Mouse (Mus musculus): ENCODE results near the gene Cyp3a13. TPM values are rescaled to one million over a fixed set of nuclear protein-coding genes. Genes with fewer than 3 reads are reported as not detected.
"Not testable (repeated sequence)": the region's sequence is repeated elsewhere in the genome, so short reads cannot be mapped to it uniquely, and the experiment has no call there.

The Cyp3a13 gene
- polyA plus RNA-seq, 1 experiment from 2014 or later: not detected

DNA sequence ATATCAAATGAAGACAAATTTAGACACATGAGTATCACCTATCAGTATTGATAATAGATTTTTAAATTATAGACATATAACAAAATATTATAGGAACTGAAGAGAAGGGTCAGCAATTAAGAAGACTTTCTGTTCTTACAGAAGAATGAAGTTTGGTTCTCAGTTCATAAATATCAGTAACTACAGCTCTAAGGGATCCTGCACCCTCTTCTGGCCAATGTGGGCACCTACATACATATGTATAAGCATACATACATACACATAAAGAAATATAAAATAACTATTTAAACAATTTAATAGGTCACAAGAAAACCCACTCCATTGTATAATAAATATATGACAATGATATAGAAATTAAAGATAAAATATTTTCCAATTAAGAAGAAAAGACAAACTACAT is 6.9 kb downstream of the Cyp3a13 start:
- Histone ChIP-seq H3K9me3 (no peaks in the 10 kb centered on the region), H3K4me2 (no peak overlapping the region), H3K36me3 (no peaks in the 10 kb centered on the region), H3K4me1 (replicated peaks) (no peaks in the 10 kb centered on the region), H3K9ac (no peak overlapping the region), H3K4me3 (no peak overlapping the region), H3K27me3 (no peaks in the 10 kb centered on the region), H3K27ac (no peak overlapping the region)
- ATAC-seq (ENCODE audit: low FRiP score): no peak

DNA sequence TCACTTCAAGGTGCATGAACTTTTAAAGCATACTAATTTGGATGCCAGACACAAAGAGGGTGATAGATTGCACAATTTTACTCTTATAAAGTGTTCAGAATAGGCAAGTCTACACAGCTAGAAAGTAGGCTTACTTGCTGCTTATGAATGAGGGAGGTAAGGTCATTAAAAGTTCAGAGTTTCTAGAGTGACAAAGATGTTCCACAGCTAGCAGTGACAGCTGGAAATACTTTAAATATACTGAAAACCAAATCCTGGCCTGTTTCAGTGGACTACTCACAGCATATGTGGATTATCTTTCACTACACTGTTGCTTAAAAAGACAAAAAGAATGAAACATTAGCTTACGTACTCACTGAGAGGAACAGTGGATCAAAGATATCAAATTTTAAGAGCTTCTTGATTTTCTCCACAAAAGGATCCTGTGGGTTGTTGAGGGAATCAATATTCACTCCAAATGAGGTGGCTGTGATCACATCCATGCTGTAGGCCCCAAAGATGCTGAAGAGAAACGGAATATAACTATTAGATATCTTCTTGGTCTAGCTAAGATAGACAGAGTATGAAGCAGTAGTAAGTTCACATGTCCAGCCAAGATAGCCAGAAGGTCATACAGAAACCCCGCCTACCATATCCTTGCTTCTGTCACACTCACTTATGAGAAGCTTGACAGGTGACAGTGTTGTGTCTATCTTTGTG is 11.7 kb downstream of the Cyp3a13 start:
- Histone ChIP-seq H3K27ac (no peak overlapping the region), H3K27me3 (no peaks in the 10 kb centered on the region), H3K4me2 (no peak overlapping the region), H3K9me3 (no peaks in the 10 kb centered on the region), H3K36me3 (no peaks in the 10 kb centered on the region), H3K9ac (no peak overlapping the region), H3K4me1 (replicated peaks) (no peaks in the 10 kb centered on the region), H3K4me3 (no peak overlapping the region)
- ATAC-seq (ENCODE audit: low FRiP score): no peak
- whole genome bisulfite sequencing: 93% methylated on average over 3 of the region's 3 CpGs

DNA sequence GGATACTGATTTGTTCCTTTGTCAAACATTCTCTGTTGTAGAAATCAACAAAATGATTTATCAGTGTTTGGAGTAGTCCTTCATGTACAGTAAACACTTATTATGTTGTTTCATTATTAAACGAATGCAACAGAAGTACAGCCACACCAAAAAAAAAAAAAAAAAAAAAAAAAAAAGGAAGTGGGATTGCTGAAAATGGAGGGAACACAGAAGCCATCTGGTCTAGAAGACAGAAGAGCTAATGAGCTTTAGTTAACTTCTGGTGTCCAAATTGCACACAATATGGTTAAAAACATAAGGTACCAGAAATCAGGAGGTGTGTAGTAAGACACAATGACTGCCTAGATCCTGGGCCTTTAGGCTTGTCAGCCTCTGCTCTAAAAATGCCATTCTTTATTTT is 23.6 kb downstream of the Cyp3a13 start:
- H3K36me3 ChIP-seq: no peaks in the 10 kb centered on the region
- H3K4me1 ChIP-seq (replicated peaks): no peaks in the 10 kb centered on the region
- H3K27ac ChIP-seq: no peak overlapping the region
- H3K9me3 ChIP-seq: no peaks in the 10 kb centered on the region
- H3K4me3 ChIP-seq: no peak overlapping the region
- 85% methylated on average over 1 of the region's 1 CpGs for WGBS
- no peak overlapping the region for H3K9ac ChIP-seq
- no peak for ATAC-seq (ENCODE audit: low FRiP score)
- no peak overlapping the region for H3K4me2 ChIP-seq
- H3K27me3 ChIP-seq: no peaks in the 10 kb centered on the region

DNA sequence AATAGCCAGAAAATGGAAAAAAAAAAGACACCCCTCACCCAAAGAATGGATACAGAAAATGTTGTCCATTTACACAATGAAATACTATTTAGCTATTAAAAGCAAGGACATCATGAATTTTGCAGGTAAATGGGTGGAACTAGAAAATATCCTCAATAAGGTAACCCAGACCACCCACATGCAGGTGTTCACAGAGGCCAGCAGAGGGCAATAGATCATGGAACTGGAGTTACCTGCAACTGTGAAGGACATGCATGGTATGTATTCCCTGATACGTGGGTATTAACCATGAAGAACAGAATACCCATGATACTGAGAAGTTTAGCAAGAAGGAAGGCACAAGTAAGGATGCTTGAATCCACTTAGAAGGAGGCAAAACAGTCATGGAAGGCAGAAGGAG is 28.5 kb downstream of the Cyp3a13 start:
- 72% methylated on average over 1 of the region's 1 CpGs for WGBS
- no peak overlapping the region for H3K4me3 ChIP-seq
- H3K9ac ChIP-seq: no peak overlapping the region
- peaks cover 3% of the 10 kb centered on the region; the same call in 1 of the 2 replicates for H3K27me3 ChIP-seq
- H3K4me1 ChIP-seq (replicated peaks): no peaks in the 10 kb centered on the region
- no peak overlapping the region for H3K27ac ChIP-seq
- no peaks in the 10 kb centered on the region for H3K9me3 ChIP-seq
- ATAC-seq (ENCODE audit: low FRiP score): no peak
- H3K4me2 ChIP-seq: no peak overlapping the region
- H3K36me3 ChIP-seq: no peaks in the 10 kb centered on the region

DNA sequence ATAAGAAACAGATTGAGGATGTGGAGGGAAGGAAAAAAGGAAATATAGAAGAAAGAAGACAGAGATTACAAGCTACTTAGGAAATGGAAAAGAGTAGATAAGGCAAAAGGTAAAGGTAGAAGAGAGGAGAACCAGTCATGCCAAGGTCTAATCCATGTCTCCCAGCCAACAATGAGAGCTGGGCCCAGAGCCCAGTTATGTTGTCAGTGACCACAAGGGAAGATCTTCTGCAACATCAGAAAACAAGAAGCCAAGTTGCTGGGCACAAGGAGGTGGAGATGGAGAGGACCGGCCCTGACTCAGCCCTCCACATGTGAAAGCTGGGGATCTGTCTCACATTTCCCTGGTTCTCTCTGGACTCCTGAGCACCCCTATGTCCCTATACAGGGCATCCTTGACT is 33.8 kb downstream of the Cyp3a13 start:
- H3K4me2 ChIP-seq: no peak overlapping the region
- H3K36me3 ChIP-seq: no peaks in the 10 kb centered on the region
- ATAC-seq (ENCODE audit: low FRiP score): no peak
- H3K4me3 ChIP-seq: no peak overlapping the region
- H3K27me3 ChIP-seq: peaks cover 3% of the 10 kb centered on the region; the same call in 1 of the 2 replicates
- H3K4me1 ChIP-seq (replicated peaks): no peaks in the 10 kb centered on the region
- H3K9ac ChIP-seq: no peak overlapping the region
- no peak overlapping the region for H3K27ac ChIP-seq
- H3K9me3 ChIP-seq: no peaks in the 10 kb centered on the region
- WGBS: 82% methylated on average over 1 of the region's 1 CpGs

DNA sequence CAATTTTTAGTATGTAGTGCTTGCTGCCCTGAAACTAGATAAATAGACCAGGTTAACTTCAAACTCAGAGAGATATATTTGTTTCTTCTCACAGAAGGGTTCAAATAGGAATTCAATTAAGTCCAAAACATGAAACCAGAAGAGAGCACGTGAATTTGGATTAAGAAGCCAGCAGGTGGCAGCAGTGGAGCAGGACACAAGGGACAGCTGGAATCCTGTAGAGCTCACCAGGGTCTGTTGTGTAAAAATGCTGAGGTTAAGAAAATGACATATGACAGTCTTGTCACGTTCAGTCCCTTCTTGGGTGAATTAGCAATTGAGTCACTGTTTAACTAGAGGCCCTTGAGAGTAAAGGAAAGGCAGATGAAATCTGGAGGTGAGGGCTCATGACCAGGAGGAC is 35.5 kb downstream of the Cyp3a13 start:
- no peak overlapping the region for H3K9ac ChIP-seq
- no peaks in the 10 kb centered on the region for H3K36me3 ChIP-seq
- no peaks in the 10 kb centered on the region for H3K9me3 ChIP-seq
- H3K4me1 ChIP-seq (replicated peaks): no peaks in the 10 kb centered on the region
- H3K27ac ChIP-seq: no peak overlapping the region
- H3K27me3 ChIP-seq: peaks cover 3% of the 10 kb centered on the region; the same call in 1 of the 2 replicates
- no peak for ATAC-seq (ENCODE audit: low FRiP score)
- no peak overlapping the region for H3K4me2 ChIP-seq
- no peak overlapping the region for H3K4me3 ChIP-seq
- WGBS: 19% methylated on average over 2 of the region's 2 CpGs

DNA sequence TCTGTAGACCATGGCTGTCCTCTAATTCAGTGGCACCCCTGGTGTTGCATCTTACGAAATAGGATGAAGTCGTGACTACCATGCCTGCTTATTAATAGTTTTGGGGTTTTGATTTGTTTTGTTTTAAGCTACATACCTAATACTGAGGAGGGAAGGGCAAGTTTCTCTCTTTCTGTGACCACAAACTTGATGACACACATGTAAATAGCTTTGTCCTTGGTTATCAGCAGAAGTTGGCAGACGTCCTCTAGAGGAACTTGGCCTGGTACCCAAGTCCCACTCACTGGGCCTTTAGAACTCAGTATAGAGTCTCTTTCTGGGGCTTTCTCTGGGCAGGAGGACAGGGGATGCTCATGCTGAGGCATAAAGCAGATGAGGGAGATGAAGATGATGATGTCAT is 38.1 kb downstream of the Cyp3a13 start:
- no peak overlapping the region for H3K27ac ChIP-seq
- no peaks in the 10 kb centered on the region for H3K9me3 ChIP-seq
- 91% methylated on average over 3 of the region's 3 CpGs for whole genome bisulfite sequencing

DNA sequence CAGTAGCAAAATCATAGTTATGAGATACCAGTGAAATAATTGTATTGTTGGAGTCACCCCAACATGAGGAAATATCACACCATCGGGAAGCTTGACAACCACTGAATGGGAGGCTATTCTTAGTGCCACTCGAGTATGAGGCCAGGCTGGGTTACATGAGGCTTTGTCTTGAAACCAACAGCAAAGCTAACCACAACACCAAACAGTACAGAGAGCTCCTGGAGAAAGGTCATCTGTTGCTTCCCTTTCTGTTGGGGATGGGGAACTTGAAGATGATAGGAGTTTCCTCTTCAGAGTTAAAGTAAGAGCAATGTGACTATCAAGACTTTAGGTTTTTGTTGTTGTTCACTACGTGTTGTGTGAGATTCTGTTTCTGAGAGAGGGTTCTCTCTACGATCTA is 38.5 kb downstream of the Cyp3a13 start:
- no peaks in the 10 kb centered on the region for H3K9me3 ChIP-seq
- H3K36me3 ChIP-seq: no peaks in the 10 kb centered on the region
- 88% methylated on average over 4 of the region's 4 CpGs for WGBS
- no peak overlapping the region for H3K27ac ChIP-seq
- ATAC-seq (ENCODE audit: low FRiP score): no peak
- H3K4me3 ChIP-seq: no peak overlapping the region
- no peak overlapping the region for H3K9ac ChIP-seq
- no peaks in the 10 kb centered on the region for H3K4me1 ChIP-seq (replicated peaks)
- no peak overlapping the region for H3K4me2 ChIP-seq
- H3K27me3 ChIP-seq: no peaks in the 10 kb centered on the region; the same call in 1 of the 2 replicates

More for the DNA sequence above, 38.1 kb downstream of the Cyp3a13 start:
- H3K36me3 ChIP-seq: no peaks in the 10 kb centered on the region
- H3K4me3 ChIP-seq: no peak overlapping the region
- H3K9ac ChIP-seq: no peak overlapping the region
- no peaks in the 10 kb centered on the region for H3K4me1 ChIP-seq (replicated peaks)
- H3K27me3 ChIP-seq: no peaks in the 10 kb centered on the region; the same call in 1 of the 2 replicates
- no peak overlapping the region for H3K4me2 ChIP-seq
- no peak for ATAC-seq (ENCODE audit: low FRiP score)

DNA sequence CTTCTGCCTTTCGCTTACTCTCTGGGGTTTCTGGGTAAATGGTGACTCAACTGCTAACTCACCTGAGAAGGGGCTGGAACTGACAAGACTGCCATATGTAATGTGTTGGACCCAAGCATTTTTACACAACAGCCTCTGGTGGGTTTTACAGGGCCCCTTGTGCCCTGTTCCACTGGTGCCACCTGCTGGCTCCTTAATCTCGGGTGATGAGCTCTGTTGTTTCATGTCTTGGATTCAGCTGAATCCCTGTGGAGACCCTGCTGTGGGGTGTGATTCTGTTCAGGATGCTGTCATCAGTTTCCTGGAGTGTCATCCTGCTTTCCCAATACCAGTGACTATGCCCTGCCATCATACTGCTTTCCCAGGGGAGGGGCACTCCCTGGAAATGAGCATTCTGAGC is 43.6 kb downstream of the Cyp3a13 start:
- H3K9ac ChIP-seq: no peak overlapping the region
- ATAC-seq (ENCODE audit: low FRiP score): no peak
- H3K36me3 ChIP-seq: no peaks in the 10 kb centered on the region
- WGBS: 65% methylated on average over 2 of the region's 2 CpGs
- H3K4me2 ChIP-seq: no peak overlapping the region
- no peaks in the 10 kb centered on the region for H3K4me1 ChIP-seq (replicated peaks)
- no peaks in the 10 kb centered on the region for H3K27me3 ChIP-seq
- no peak overlapping the region for H3K27ac ChIP-seq
- H3K4me3 ChIP-seq: no peak overlapping the region
- H3K9me3 ChIP-seq: no peaks in the 10 kb centered on the region

DNA sequence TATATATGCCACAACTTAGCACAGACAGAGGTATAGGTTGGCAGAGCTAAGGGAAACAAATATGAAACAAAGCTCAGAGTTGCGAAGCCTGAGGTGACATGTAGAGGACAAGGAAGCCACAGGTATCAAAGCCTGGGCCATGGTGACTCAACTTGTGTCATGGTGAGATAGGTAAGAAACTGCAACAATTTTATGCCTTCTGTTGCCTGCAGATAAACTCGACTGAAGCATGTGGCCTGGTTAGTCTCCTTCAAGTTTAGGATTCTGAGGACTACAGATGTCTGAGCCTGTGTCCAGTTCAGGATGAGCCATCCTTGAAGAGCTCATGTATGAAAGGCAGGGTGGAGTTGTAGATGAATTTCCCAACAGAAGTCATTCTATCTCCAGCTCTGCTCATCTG is 46.4 kb downstream of the Cyp3a13 start:
- Histone ChIP-seq H3K36me3 (no peaks in the 10 kb centered on the region), H3K9me3 (no peaks in the 10 kb centered on the region), H3K4me1 (replicated peaks) (no peaks in the 10 kb centered on the region), H3K4me3 (no peak overlapping the region), H3K27me3 (no peaks in the 10 kb centered on the region), H3K4me2 (no peak overlapping the region), H3K9ac (no peak overlapping the region), H3K27ac (no peak overlapping the region)
- no peak for ATAC-seq (ENCODE audit: low FRiP score)
- WGBS: 88% methylated on average over 2 of the region's 2 CpGs

DNA sequence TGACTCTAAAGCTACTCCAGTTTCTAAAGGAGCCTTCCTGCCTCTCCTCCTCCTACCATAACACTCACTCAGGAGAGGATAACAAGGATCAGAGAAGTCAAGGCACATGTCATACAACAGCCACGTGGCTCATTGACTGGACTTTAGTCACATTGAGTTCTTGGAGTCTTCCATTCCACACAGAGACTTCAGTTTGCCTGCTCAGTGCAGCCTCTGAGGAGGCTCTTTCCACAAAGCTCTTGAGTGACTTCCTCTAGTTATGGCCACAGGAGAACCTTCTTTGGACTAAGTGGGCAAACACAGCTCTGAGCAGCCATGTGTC is 49.1 kb downstream of the Cyp3a13 start:
- H3K27ac ChIP-seq; ATAC-seq (ENCODE audit: low FRiP score); H3K9ac ChIP-seq; H3K36me3 ChIP-seq; H3K4me1 ChIP-seq (replicated peaks); H3K4me2 ChIP-seq; H3K27me3 ChIP-seq; H3K4me3 ChIP-seq; H3K9me3 ChIP-seq: not testable (repeated sequence)
- WGBS: 47% methylated on average over 1 of the region's 1 CpGs

DNA sequence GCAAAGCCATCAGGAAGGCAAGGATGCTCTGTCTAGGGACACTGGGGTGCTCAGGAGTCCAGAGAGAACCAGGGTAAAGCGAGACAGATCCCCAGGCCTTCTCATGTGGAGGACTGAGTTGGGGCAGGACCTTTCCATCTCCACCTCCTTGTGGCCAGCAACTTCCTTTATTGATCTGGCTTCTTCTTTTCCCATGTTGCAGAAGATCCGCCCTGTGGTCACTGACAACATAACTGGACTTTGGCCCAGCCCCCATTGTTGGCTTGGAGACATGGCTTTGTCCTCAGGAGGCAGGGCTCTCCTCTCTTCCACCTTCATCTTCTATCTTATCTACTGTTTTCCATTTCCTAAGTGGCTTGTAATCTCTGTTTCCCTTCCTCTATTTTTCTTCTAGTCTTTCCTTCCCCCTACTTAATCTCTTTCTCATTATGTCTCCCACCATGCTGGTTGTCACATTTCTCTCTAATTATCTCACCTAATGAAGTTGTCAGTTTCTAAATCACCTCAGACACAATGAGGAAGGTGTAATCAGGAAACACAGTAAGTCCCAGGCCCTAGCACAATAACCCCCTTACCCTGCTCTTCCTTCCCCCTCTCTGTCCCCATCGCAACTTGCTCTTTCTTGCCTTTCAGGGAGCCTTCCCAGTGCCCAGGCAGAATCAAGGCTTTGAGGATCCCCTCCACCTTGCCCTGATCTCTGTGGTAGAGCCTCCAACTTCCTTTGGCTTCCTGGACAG is 49.6 kb downstream of the Cyp3a13 start, which contains the start of gene Pilrb2:
Gene Pilrb2, minus strand, starts transcription at position 172 of the 737 bp plus-strand sequence.
- not testable (repeated sequence) for H3K27ac ChIP-seq; H3K4me2 ChIP-seq; H3K9me3 ChIP-seq; H3K9ac ChIP-seq; H3K4me3 ChIP-seq; ATAC-seq (ENCODE audit: low FRiP score); H3K4me1 ChIP-seq (replicated peaks); H3K27me3 ChIP-seq; H3K36me3 ChIP-seq
- WGBS: 85% methylated on average over 3 of the region's 3 CpGs

DNA sequence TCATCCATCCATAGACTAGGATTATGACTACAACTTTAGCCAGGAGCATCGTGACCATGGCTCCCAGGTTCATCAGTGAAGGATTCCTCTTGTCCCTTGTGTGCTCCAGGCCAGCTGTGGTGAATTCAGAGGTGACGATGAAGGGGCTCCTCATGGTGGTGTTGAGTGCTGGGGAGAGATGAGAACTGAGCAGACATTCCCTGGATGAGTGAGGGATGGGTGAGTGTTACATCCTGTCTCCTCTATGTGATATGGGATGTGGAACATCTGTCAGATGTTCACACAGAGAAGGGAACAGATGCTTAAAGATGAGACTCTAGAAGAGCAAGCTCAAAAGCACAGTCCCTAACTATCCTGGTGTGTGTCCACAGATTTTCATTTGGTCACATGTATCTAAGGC is 52.8 kb downstream of the Cyp3a13 start:
- not testable (repeated sequence) for H3K9me3 ChIP-seq; H3K4me1 ChIP-seq (replicated peaks); ATAC-seq (ENCODE audit: low FRiP score); H3K9ac ChIP-seq; H3K4me2 ChIP-seq; H3K27ac ChIP-seq; H3K4me3 ChIP-seq; H3K27me3 ChIP-seq; H3K36me3 ChIP-seq
- WGBS: 72% methylated on average over 2 of the region's 2 CpGs

Measured in hindbrain, embryonic 13.5 days (tissue).